Mouse (Mus musculus): ENCODE results near the gene Bicdl1. TPM values are rescaled to one million over a fixed set of nuclear protein-coding genes. Genes with fewer than 3 reads are reported as not detected.

Bicdl1 gene
- 16.0 and 19.4 TPM in 2 replicates for polyA plus RNA-seq (2021; fragmentation: Nextera tagmentation)
- long read RNA-seq, experiment 1, transcript Bicdl1-203 (3 exons, 1,874 nt) = major isoform, 10 of 32 reads
- long read RNA-seq, experiment 1, partial matches to known transcripts = 3 of 32 reads
- long read RNA-seq, experiment 1, other reads (novel, unspliced or antisense) = 16 of 32 reads
- long read RNA-seq, experiment 2, transcript Bicdl1-210 (1 exons, 1,620 nt) = major isoform, 10 of 17 reads
- long read RNA-seq, experiment 2, partial matches to known transcripts = 0 of 17 reads
- long read RNA-seq, experiment 2, other reads (novel, unspliced or antisense) = 5 of 17 reads

DNA sequence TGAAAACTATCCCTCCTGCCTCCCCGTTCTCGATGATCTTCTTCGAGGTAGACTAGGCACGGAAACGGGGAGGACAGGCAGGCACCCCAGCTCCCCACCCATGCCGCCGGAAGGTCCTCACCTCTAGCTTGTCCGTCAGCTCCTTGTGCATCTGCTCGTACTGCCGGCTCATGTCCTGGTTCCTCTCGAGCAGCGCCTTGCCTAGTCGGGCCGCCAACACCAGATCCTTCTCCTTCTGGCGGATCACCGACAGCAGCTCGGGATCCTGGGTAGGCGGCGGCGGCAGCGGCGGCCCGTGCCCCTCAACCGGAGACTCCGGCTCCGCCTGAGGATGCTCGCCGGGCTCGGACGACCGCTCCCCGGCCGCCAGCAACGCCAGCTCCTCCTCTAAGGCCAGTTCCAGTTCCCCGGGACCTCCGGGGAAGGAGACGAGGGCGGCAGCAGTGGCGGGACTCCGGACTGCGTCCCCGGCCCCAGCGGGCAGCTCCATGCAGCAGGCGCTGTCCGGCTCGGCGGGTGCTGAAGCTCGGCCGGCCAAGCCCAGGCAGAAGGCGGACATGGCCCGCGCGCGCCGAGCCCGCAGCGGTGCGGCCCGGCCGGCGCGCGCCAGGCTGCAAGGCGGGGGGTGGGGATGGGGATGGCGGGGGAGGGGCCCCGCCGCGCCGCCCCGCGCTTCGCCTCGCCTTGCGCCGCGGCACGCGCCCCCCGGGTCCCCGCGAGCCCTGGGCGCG, at the start of gene Bicdl1:
TSS of gene Bicdl1 (minus strand) at position 621 of the 731 bp plus-strand sequence.

DNA sequence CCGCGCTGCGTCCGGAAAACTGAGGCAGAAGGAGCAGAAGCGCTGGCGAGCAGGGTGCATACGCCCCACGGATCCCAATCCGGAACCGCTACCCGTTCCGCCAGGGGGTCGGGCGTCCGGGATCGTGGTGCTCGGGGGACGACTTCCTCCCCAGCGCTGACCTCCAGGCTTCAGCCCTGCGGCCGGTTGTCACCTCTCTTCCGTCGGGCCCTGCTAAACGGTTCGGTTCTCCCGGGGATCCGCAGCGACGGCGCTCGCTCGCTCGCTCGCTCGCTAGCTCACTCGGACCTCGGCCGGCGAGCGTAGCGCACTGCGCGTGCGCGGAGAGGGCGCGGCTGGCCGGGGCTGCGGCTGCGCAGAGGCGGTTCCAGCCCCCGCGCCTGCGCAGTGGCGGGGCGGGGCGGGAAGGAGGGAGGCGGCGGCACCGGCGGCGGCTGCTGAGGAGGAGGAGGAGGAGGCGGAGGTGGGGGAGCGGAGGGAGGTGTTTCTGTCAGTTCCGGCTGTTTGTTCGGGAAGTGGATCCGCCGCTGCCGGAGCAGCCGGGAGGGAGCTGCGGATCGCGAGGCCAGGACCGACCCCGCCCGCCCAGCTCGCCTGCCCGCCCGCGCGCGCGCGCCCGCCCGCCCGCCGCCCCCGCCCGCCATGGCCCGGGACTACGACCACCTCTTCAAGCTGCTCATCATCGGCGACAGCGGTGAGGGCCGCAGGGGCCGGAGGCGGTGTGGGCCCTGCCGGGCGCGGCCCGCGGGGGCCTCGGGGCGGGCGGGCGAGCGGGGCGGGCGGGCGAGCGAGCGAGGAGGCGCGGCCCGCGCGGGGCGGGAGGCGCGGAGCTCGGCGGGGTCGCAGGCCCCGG, 99.7 kb downstream of the Bicdl1 start, which contains the start of gene Rab35:
TSS of gene Rab35 (plus strand) at position 404 of the 853 bp plus-strand sequence.

Other genes starting within 250 kb of the Bicdl1 start
- gene Sirt4, start 246.9 kb downstream of the Bicdl1 start, polyA plus RNA-seq (2021; fragmentation: Nextera tagmentation) = 6.8 and 8.8 TPM in 2 replicates
- gene Pxn, start 224.9 kb downstream of the Bicdl1 start, polyA plus RNA-seq (2021; fragmentation: Nextera tagmentation) = 3.8 and 8.2 TPM in 2 replicates
- 640 and 793 TPM in 2 replicates for gene Rplp0, start 172.2 kb downstream of the Bicdl1 start, polyA plus RNA-seq (2021; fragmentation: Nextera tagmentation)
- 15.5 and 19.1 TPM in 2 replicates for gene Gcn1l1, start 166.4 kb downstream of the Bicdl1 start, polyA plus RNA-seq (2021; fragmentation: Nextera tagmentation)
- gene Rab35, start 99.7 kb downstream of the Bicdl1 start, polyA plus RNA-seq (2021; fragmentation: Nextera tagmentation) = 7.6 and 10.2 TPM in 2 replicates
- gene Cit, start 113.7 kb upstream of the Bicdl1 start, polyA plus RNA-seq (2021; fragmentation: Nextera tagmentation) = 50.2 and 61.5 TPM in 2 replicates